25 mouse cellular contexts compared by ENCODE assay signal in the genomic region with DNA sequence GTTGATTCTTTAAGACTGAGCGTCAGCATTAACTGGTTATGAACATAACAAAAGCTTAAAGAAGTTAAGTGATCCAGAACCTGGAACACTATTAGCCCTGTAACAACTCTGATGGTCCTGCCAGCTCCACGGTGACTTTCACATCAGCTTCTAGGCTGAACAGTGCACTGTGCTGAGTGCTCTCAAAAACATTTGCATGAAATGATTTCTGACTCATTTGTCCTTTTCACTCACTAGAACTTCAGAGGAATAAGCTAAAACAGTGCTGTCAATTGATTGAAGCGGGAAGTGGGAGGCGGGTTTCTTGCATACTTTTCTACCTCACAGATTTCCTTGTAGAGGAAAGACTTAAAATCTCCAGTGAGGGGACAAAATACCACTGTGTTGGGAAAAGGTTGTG. TPM values are rescaled to one million over a fixed set of nuclear protein-coding genes. Genes with fewer than 3 reads are reported as not detected.
"Had no signal": no experiment of that assay in that cellular context is flagged by ENCODE, and none has a peak within 500 bp of the region (broad histone marks: within the 10 kb centered on the region; RNA-seq: fewer than 3 reads in every experiment).

No protein-coding gene starts in this region.

- H3K4me1 ChIP-seq: limb, embryonic 12.5 days; limb, embryonic 15.5 days; midbrain, embryonic 10.5 days; midbrain, embryonic 13.5 days; neural tube, embryonic 13.5 days had no signal

- H3K4me3 ChIP-seq: limb, embryonic 12.5 days; limb, embryonic 15.5 days; midbrain, embryonic 10.5 days; midbrain, embryonic 13.5 days; myocyte; neural tube, embryonic 13.5 days had no signal

- H3K27me3 ChIP-seq: limb, embryonic 12.5 days; limb, embryonic 15.5 days; midbrain, embryonic 13.5 days; neural tube, embryonic 13.5 days had no signal

- H3K9me3 ChIP-seq: limb, embryonic 12.5 days; limb, embryonic 15.5 days; midbrain, embryonic 10.5 days; midbrain, embryonic 13.5 days; neural tube, embryonic 13.5 days had no signal

- ATAC-seq: liver, postnatal 0 days; lung, postnatal 0 days; midbrain, embryonic 13.5 days; midbrain, embryonic 16.5 days had no signal

- H3K4me2 ChIP-seq: limb, embryonic 12.5 days; limb, embryonic 15.5 days; liver, embryonic 11.5 days; lung, embryonic 14.5 days; midbrain, embryonic 13.5 days; neural tube, embryonic 13.5 days had no signal

- DNase-seq: kidney, adult 18-20 months; kidney, postnatal 25 days; left cerebral cortex, postnatal 4 days; liver, postnatal 0 days; lung, embryonic 14.5 days; retina, postnatal 1 day; right cerebral cortex, postnatal 4 days; thymus, adult 18-20 months; thymus, postnatal 36 days had no signal

- H3K27ac ChIP-seq: kidney, postnatal 0 days; limb, embryonic 12.5 days; limb, embryonic 15.5 days; liver, embryonic 14.5 days; macrophage; midbrain, embryonic 10.5 days; midbrain, embryonic 13.5 days; neural tube, embryonic 13.5 days had no signal

- H3K9ac ChIP-seq: limb, embryonic 12.5 days; limb, embryonic 15.5 days; liver, embryonic 14.5 days; liver, postnatal 0 days; lung, embryonic 14.5 days; midbrain, embryonic 13.5 days; neural tube, embryonic 13.5 days had no signal

- H3K36me3 ChIP-seq: limb, embryonic 12.5 days; limb, embryonic 15.5 days; midbrain, embryonic 10.5 days; midbrain, embryonic 13.5 days; neural tube, embryonic 13.5 days had no signal

RNA-seq across cellular contexts. Expression of gene Rgs13, which starts 8.3 kb away (rescaled TPM):
- total RNA-seq: megakaryocyte, adult 5-6 weeks; monocyte, adult 5-6 weeks had no signal
- polyA plus RNA-seq: kidney, embryonic 14.5 days; kidney, postnatal 0 days; limb, embryonic 12.5 days; liver, embryonic 11.5 days; liver, embryonic 14.5 days; liver, postnatal 0 days; lung, embryonic 14.5 days; lung, postnatal 0 days; macrophage; myocyte; testis, adult 2 months had no signal
